In genomic region chr9:29888712-29889111, GRCm38 (mm10) we compare ENCODE assay signal across 24 mouse cellular contexts.
"Had no signal": no experiment of that assay in that cellular context is flagged by ENCODE, and none has a peak within 500 bp of the region (broad histone marks: within the 10 kb centered on the region; RNA-seq: fewer than 3 reads in every experiment).

No protein-coding gene starts in this region.

- ATAC-seq: hindbrain, embryonic 16.5 days; inflammation-experienced regulatory T-cells, adult 6 months; intestine, embryonic 15.5 days; intestine, postnatal 0 days; liver, embryonic 12.5 days had no signal

- H3K27ac ChIP-seq: heart, embryonic 10.5 days; hindbrain, embryonic 10.5 days; hindbrain, embryonic 12.5 days; hindbrain, embryonic 14.5 days; intestine, embryonic 15.5 days; left cerebral cortex, adult 2 months; limb, embryonic 13.5 days; limb, embryonic 15.5 days; liver, embryonic 12.5 days; liver, embryonic 14.5 days had no signal

- H3K9ac ChIP-seq: heart, embryonic 12.5 days; hindbrain, embryonic 12.5 days; hindbrain, embryonic 14.5 days; intestine, embryonic 15.5 days; limb, embryonic 13.5 days; limb, embryonic 15.5 days; liver, embryonic 12.5 days; liver, embryonic 14.5 days had no signal

- H3K9me3 ChIP-seq: heart, embryonic 10.5 days; hindbrain, embryonic 12.5 days; intestine, embryonic 15.5 days; limb, embryonic 13.5 days; limb, embryonic 15.5 days; liver, embryonic 12.5 days had no signal

- H3K36me3 ChIP-seq: heart, embryonic 10.5 days; heart, embryonic 12.5 days; hindbrain, embryonic 10.5 days; hindbrain, embryonic 12.5 days; intestine, embryonic 15.5 days; limb, embryonic 13.5 days; limb, embryonic 15.5 days; liver, embryonic 12.5 days had no signal

- H3K4me2 ChIP-seq: heart, embryonic 12.5 days; hindbrain, embryonic 12.5 days; hindbrain, embryonic 14.5 days; intestine, embryonic 15.5 days; limb, embryonic 13.5 days; limb, embryonic 15.5 days; liver, embryonic 12.5 days had no signal

- DNase-seq: gastrocnemius, postnatal 14 days; gastrocnemius, postnatal 36 days; heart, adult 18-20 months; heart, postnatal 10 days; heart, postnatal 4 days; kidney, adult 18-20 months; kidney, adult 8-10 months; kidney, postnatal 10 days; kidney, postnatal 36 days; left cerebral cortex, postnatal 4 days had no signal

- H3K4me3 ChIP-seq: heart, embryonic 10.5 days; heart, embryonic 12.5 days; hindbrain, embryonic 10.5 days; hindbrain, embryonic 12.5 days; intestine, embryonic 15.5 days; left cerebral cortex, adult 2 months; limb, embryonic 13.5 days; limb, embryonic 15.5 days; liver, embryonic 12.5 days had no signal

- H3K27me3 ChIP-seq: heart, embryonic 12.5 days; hindbrain, embryonic 12.5 days; intestine, embryonic 15.5 days; limb, embryonic 13.5 days; limb, embryonic 15.5 days; liver, embryonic 12.5 days had no signal

- H3K4me1 ChIP-seq: heart, embryonic 10.5 days; heart, embryonic 12.5 days; hindbrain, embryonic 10.5 days; hindbrain, embryonic 12.5 days; intestine, embryonic 15.5 days; limb, embryonic 15.5 days; liver, embryonic 12.5 days had no signal
